Mouse (Mus musculus) megakaryocyte-erythroid progenitor cell, adult 5-6 weeks (primary cell): ENCODE results near the gene P2rx5. TPM values are rescaled to one million over a fixed set of nuclear protein-coding genes. Genes with fewer than 3 reads are reported as not detected.

Experiments
- ATAC-seq: replicated peaks from 2 replicates; pipeline ENCODE4 v1.8.0; 2016; ENCODE audit warnings: mild to moderate bottlenecking, inconsistent platforms; ENCODE audit not compliant: severe bottlenecking, poor library complexity, low FRiP score, low TSS enrichment
- total RNA-seq, 2 experiments: library from RNA; stranded (forward) in 1 of 2; stranded (reverse) in 1 of 2; fragments of 200-1000, 215-1000 nt in 1 of 2; fragments of >200 nt in 1 of 2; fragmentation: Nextera tagmentation in 1 of 2; gene quantifications; 2 replicates each; pipeline ENCODE4 v1.2.3; 2014 to 2017

Gene P2rx5
- total RNA-seq (2014; fragmentation: Nextera tagmentation) (1.7 TPM in 1 of 2 replicates, not detected in the other), total RNA-seq (2017) (not detected in 2 replicates)

- peak; percentile 54; the same call in 1 of the 2 replicates for ATAC-seq
Observed at GRCm38 (mm10) chr11:73159957-73160810, at the start of gene P2rx5. Gene P2rx5, plus strand, starts transcription at chr11:73160421.

- ATAC-seq: no peak
Observed at GRCm38 (mm10) chr11:73111414-73111813, 48.8 kb upstream of the P2rx5 start.

- no peak for ATAC-seq
Observed at GRCm38 (mm10) chr11:73126495-73126894, 33.7 kb upstream of the P2rx5 start.

- ATAC-seq: peak; percentile 79
Observed at GRCm38 (mm10) chr11:73131020-73131419, 29.2 kb upstream of the P2rx5 start.

GRCm38 (mm10) chr11:73132999-73133398 is 27.2 kb upstream of the P2rx5 start:
- ATAC-seq: no peak

- ATAC-seq: no peak
Observed at GRCm38 (mm10) chr11:73134222-73134621, 26.0 kb upstream of the P2rx5 start.

- no peak for ATAC-seq
Observed at GRCm38 (mm10) chr11:73136587-73136986, 23.6 kb upstream of the P2rx5 start.

- ATAC-seq: no peak
Observed at GRCm38 (mm10) chr11:73137116-73137515, 23.1 kb upstream of the P2rx5 start.

GRCm38 (mm10) chr11:73137591-73138501 is 22.4 kb upstream of the P2rx5 start, which contains the start of gene Haspin:
Gene Haspin, minus strand, starts transcription at chr11:73138294.
- peak; percentile 92 for ATAC-seq

- no peak for ATAC-seq
Observed at GRCm38 (mm10) chr11:73144261-73144681, 15.9 kb upstream of the P2rx5 start.

- no peak for ATAC-seq
Observed at GRCm38 (mm10) chr11:73146026-73146974, 13.9 kb upstream of the P2rx5 start.

- ATAC-seq: no peak
Observed at GRCm38 (mm10) chr11:73146975-73147365, 13.3 kb upstream of the P2rx5 start.

GRCm38 (mm10) chr11:73148209-73148608 is 12.0 kb upstream of the P2rx5 start:
- ATAC-seq: no peak

GRCm38 (mm10) chr11:73155071-73155470 is 5.2 kb upstream of the P2rx5 start:
- ATAC-seq: no peak

- ATAC-seq: no peak
Observed at GRCm38 (mm10) chr11:73160811-73161200, 585 bp downstream of the P2rx5 start.

GRCm38 (mm10) chr11:73161616-73162015 is 1.4 kb downstream of the P2rx5 start:
- ATAC-seq: no peak

- ATAC-seq: no peak
Observed at GRCm38 (mm10) chr11:73162284-73162683, 2.1 kb downstream of the P2rx5 start.

- ATAC-seq: no peak
Observed at GRCm38 (mm10) chr11:73168071-73168470, 7.8 kb downstream of the P2rx5 start.

GRCm38 (mm10) chr11:73168576-73168975 is 8.4 kb downstream of the P2rx5 start:
- ATAC-seq: no peak
